Mouse (Mus musculus): ENCODE measurements around the gene Arid3c. TPM values are rescaled to one million over a fixed set of nuclear protein-coding genes. Genes with fewer than 3 reads are reported as not detected.
A peak's percentile ranks its signal among the peaks of the same experiment; 100 is the strongest.

The Arid3c gene
- polyA plus RNA-seq, 1 experiment from 2014 or later: not detected

GRCm38 (mm10) chr4:41741158-41741560 is 10.2 kb upstream of the Arid3c start:
- H3K4me2 ChIP-seq: peak overlapping the region; percentile 90
- peaks cover 17% of the 10 kb centered on the region for H3K4me1 ChIP-seq
- H3K27ac ChIP-seq: peak overlapping the region; percentile 80
- 0 out of 2 replicates have a peak, but pooled peaks cover 10% of the 10 kb centered on the region for H3K36me3 ChIP-seq
- 0% methylated on average over 27 of the region's 27 CpGs for WGBS
- H3K27me3 ChIP-seq: no peaks in the 10 kb centered on the region
- H3K4me3 ChIP-seq: peak overlapping the region; percentile 61
- peak; percentile 96 for ATAC-seq (ENCODE audit: borderline replicate concordance, extremely low read depth, low FRiP score, low TSS enrichment)
- peak overlapping the region; percentile 49 for H3K9ac ChIP-seq
- H3K9me3 ChIP-seq: no peaks in the 10 kb centered on the region

DNA sequence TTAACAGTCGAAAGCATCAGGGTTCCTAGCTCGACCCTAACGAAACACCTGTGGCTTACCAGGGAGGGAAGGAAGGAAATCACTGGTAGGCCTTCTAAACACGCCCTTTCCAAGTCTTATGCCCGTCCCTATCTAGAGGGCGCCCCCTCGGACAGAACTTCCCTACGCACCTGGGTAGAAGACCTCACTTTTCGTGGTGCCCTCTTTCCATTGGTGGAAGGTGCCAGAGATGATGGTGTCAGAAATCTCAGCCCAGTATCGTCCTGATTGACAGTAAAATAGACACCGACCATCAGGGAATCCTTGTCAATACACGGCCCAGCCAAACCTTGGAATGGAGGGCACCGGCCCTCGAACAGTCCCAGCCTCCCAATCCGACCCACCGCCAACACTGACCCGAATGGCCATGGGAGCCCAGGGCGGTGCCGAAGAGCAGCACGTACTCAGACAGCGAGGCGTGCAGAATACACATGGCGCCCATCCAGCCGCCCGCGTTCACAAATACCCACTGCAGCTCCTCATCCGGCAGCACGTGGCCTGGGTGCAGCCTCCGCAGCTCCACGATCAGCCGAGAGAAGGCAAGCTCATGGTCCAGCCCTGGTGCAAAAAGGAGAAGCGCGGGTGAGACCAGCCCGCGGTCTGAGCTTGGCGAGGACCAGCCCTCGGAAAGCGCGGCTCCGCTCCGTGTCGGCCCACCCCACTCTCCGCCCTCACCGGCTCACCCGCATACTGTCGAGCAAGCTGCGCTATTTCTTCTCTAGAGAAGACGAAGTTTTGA is 9.6 kb upstream of the Arid3c start:
- peak overlapping the region; percentile 49 for H3K9ac ChIP-seq
- H3K9me3 ChIP-seq: no peaks in the 10 kb centered on the region
- 0 out of 2 replicates have a peak, but pooled peaks cover 10% of the 10 kb centered on the region for H3K36me3 ChIP-seq
- H3K4me1 ChIP-seq: peaks cover 17% of the 10 kb centered on the region
- H3K4me2 ChIP-seq: peak overlapping the region; percentile 90
- peak; percentile 80 for ATAC-seq (ENCODE audit: borderline replicate concordance, extremely low read depth, low FRiP score, low TSS enrichment)
- peak overlapping the region; percentile 61 for H3K4me3 ChIP-seq
- WGBS: under 1% methylated on average over 48 of the region's 48 CpGs
- H3K27me3 ChIP-seq: no peaks in the 10 kb centered on the region
- peak overlapping the region; percentile 80 for H3K27ac ChIP-seq

- 93% methylated on average over 13 of the region's 13 CpGs for WGBS
- 0 out of 2 replicates have a peak, but pooled peaks cover under 1% of the 10 kb centered on the region for H3K27me3 ChIP-seq
- H3K4me2 ChIP-seq: peak overlapping the region; percentile 90; the same call in 1 of the 2 replicates
- no peak overlapping the region for H3K9ac ChIP-seq
- H3K4me3 ChIP-seq: no peak overlapping the region
- no peak for ATAC-seq (ENCODE audit: borderline replicate concordance, extremely low read depth, low FRiP score, low TSS enrichment)
- peaks cover 17% of the 10 kb centered on the region for H3K4me1 ChIP-seq
- 0 out of 2 replicates have a peak, but pooled peaks cover 10% of the 10 kb centered on the region for H3K36me3 ChIP-seq
- H3K27ac ChIP-seq: no peak overlapping the region
- no peaks in the 10 kb centered on the region for H3K9me3 ChIP-seq
Measured at GRCm38 (mm10) chr4:41739260-41739659, 8.3 kb upstream of the Arid3c start.

DNA sequence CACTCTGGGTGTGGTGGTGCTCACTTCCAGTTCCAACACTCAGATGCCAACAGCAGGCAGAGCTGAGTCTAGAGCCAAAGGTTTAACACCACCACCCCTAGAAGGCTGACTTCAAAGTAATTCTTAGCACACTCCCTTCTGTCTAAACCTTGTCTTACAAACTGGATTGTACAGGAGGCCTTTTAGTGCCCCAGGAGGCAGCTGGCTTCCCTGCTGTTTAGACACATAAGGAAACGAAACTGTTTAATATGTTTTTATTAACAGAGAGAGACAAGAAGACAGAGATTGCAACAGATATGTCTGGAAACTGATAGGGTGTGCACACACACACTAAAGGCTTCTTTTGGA is 7.3 kb upstream of the Arid3c start:
- Histone ChIP-seq H3K4me2 (no peak overlapping the region), H3K27ac (no peak overlapping the region), H3K9me3 (no peaks in the 10 kb centered on the region), H3K4me1 (peaks cover 17% of the 10 kb centered on the region), H3K36me3 (0 out of 2 replicates have a peak, but pooled peaks cover 10% of the 10 kb centered on the region), H3K9ac (no peak overlapping the region), H3K27me3 (peaks cover 10% of the 10 kb centered on the region; the same call in 1 of the 2 replicates), H3K4me3 (no peak overlapping the region)
- WGBS: 55% methylated on average over 1 of the region's 1 CpGs
- no peak for ATAC-seq (ENCODE audit: borderline replicate concordance, extremely low read depth, low FRiP score, low TSS enrichment)

DNA sequence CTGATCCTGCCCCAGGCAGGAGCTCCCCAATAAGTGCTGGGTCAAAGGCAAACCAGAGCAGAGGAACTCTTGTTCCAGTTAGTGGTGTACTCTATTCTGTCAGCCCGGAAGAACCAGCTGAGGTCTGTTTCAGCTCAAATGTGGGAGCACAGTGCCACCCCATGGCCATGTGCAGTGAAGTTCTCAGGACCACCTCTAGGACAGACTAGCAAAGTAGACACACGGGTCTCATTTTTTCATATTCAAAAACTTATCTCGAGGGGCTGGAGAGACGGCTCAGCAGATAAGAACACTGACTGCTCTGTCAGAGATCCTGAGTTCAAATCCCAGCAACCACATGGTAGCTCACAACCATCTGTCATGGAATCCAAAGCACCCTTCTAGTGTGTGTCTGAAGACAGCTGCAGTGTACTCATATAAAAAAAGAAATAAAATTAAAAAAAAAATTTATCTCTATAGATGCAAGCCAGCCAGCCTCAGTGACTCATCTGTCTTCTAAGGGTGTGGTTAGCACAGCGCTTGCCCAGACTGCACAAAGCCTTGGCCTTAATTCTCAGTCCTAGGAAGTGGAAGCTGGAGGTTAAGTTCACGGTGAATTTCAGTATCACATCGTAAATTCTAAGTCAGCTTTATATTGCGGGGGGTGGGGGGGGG is 6.8 kb upstream of the Arid3c start:
- Histone ChIP-seq H3K9me3 (no peaks in the 10 kb centered on the region), H3K36me3 (0 out of 2 replicates have a peak, but pooled peaks cover 10% of the 10 kb centered on the region), H3K9ac (no peak overlapping the region), H3K4me3 (no peak overlapping the region), H3K27me3 (peaks cover 15% of the 10 kb centered on the region), H3K27ac (no peak overlapping the region), H3K4me1 (peaks cover 17% of the 10 kb centered on the region), H3K4me2 (no peak overlapping the region)
- ATAC-seq (ENCODE audit: borderline replicate concordance, extremely low read depth, low FRiP score, low TSS enrichment): no peak
- 34% methylated on average over 8 of the region's 8 CpGs for WGBS

DNA sequence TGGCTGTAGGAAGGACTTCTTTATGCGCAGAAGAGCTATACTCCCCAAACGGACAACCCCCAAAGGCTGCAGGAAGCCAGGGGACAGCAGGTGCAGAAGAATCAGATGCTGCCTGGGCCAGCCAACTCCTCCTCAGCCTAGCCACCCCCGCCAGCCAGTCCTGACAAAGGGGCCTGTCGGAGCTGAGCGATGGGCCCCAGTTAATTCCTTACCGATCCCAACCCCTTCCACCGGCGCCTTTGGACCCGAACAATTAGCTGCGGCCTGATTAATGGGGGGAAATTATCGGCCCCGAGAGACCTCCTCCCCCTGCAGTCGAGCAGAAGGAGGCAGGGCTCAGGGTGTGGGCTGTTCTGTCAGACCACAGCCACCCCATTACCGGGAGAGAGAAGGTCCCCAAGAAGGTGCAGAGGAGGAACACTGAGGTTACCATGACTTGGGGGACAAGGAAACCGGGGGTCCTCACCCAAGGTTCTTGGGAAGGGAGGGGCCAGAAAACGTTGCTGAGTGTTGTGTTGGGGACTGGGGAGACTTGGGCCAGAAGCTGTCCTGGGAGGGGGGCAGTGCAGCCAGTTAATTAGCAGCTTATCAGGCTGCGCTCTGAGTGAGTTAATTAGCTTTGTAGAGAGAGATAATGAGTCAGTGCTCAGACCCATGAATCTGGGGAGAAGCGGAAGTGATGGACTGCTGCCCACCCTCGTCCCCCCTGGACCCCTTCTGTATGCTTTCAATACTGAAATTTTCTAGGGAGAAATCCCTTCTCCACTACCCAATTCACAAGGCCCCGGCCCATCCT is 3.9 kb downstream of the Arid3c start:
- H3K9ac ChIP-seq: no peak overlapping the region
- H3K27me3 ChIP-seq: peaks cover 81% of the 10 kb centered on the region
- WGBS: 17% methylated on average over 20 of the region's 20 CpGs
- no peak overlapping the region for H3K27ac ChIP-seq
- H3K4me1 ChIP-seq: peaks cover 25% of the 10 kb centered on the region
- no peak for ATAC-seq (ENCODE audit: borderline replicate concordance, extremely low read depth, low FRiP score, low TSS enrichment)
- H3K4me3 ChIP-seq: no peak overlapping the region
- H3K9me3 ChIP-seq: no peaks in the 10 kb centered on the region
- no peaks in the 10 kb centered on the region for H3K36me3 ChIP-seq
- H3K4me2 ChIP-seq: no peak overlapping the region

GRCm38 (mm10) chr4:41722918-41723351 is 8.0 kb downstream of the Arid3c start, which contains the start of gene Dctn3:
TSS of gene Dctn3 (minus strand) at chr4:41723170.
- Histone ChIP-seq H3K4me2 (peak within 1 kb of the TSS; percentile 77), H3K4me1 (peaks cover 23% of the 10 kb centered on the region), H3K27me3 (peaks cover 44% of the 10 kb centered on the region), H3K4me3 (peak within 1 kb of the TSS; percentile 70), H3K36me3 (peaks cover 17% of the 10 kb centered on the region), H3K27ac (no peak within 1 kb of the TSS), H3K9ac (peak within 1 kb of the TSS; percentile 76), H3K9me3 (no peaks in the 10 kb centered on the region)
- under 1% methylated on average over 27 of the region's 27 CpGs for WGBS
- ATAC-seq (ENCODE audit: borderline replicate concordance, extremely low read depth, low FRiP score, low TSS enrichment): peak; percentile 95

GRCm38 (mm10) chr4:41716834-41717233 is 14.1 kb downstream of the Arid3c start:
- no peak for ATAC-seq (ENCODE audit: borderline replicate concordance, extremely low read depth, low FRiP score, low TSS enrichment)
- H3K4me2 ChIP-seq: no peak overlapping the region
- H3K36me3 ChIP-seq: peaks cover 29% of the 10 kb centered on the region
- WGBS: 64% methylated on average over 6 of the region's 6 CpGs
- peaks cover 22% of the 10 kb centered on the region for H3K4me1 ChIP-seq
- H3K27me3 ChIP-seq: no peaks in the 10 kb centered on the region
- H3K9ac ChIP-seq: no peak overlapping the region
- H3K27ac ChIP-seq: no peak overlapping the region
- no peaks in the 10 kb centered on the region for H3K9me3 ChIP-seq
- H3K4me3 ChIP-seq: no peak overlapping the region

DNA sequence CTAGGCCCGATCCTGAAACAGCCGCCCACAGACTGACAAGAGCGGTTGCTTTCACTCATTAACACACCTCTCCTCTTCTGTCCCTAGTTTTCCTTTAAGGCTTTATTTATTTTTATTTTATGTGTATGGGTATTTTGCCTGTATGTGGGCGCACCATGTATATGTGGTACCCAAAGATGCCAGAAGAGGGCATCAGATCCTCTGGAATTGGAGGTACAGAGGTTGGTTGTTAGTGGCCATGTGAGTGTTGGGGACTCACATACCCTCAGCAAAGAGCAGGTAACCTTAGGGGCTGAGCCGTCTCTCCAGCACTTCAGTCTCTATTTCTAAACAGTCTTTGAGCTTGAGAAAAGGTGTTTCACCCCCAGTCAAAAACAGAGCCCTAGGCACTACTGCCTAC is 15.3 kb downstream of the Arid3c start:
- H3K4me1 ChIP-seq: peaks cover 23% of the 10 kb centered on the region
- H3K27me3 ChIP-seq: no peaks in the 10 kb centered on the region
- 79% methylated on average over 5 of the region's 5 CpGs for WGBS
- no peak overlapping the region for H3K4me2 ChIP-seq
- no peak overlapping the region for H3K4me3 ChIP-seq
- ATAC-seq (ENCODE audit: borderline replicate concordance, extremely low read depth, low FRiP score, low TSS enrichment): no peak
- H3K9me3 ChIP-seq: no peaks in the 10 kb centered on the region
- H3K36me3 ChIP-seq: peaks cover 29% of the 10 kb centered on the region
- no peak overlapping the region for H3K9ac ChIP-seq
- no peak overlapping the region for H3K27ac ChIP-seq

- H3K36me3 ChIP-seq: peaks cover 29% of the 10 kb centered on the region
- H3K9me3 ChIP-seq: no peaks in the 10 kb centered on the region
- H3K4me3 ChIP-seq: no peak overlapping the region
- no peak for ATAC-seq (ENCODE audit: borderline replicate concordance, extremely low read depth, low FRiP score, low TSS enrichment)
- H3K4me1 ChIP-seq: peaks cover 23% of the 10 kb centered on the region
- no peak overlapping the region for H3K4me2 ChIP-seq
- H3K27ac ChIP-seq: no peak overlapping the region
- no peak overlapping the region for H3K9ac ChIP-seq
- 75% methylated on average over 8 of the region's 8 CpGs for WGBS
- H3K27me3 ChIP-seq: no peaks in the 10 kb centered on the region
Measured at GRCm38 (mm10) chr4:41715082-41715481, 15.9 kb downstream of the Arid3c start.

DNA sequence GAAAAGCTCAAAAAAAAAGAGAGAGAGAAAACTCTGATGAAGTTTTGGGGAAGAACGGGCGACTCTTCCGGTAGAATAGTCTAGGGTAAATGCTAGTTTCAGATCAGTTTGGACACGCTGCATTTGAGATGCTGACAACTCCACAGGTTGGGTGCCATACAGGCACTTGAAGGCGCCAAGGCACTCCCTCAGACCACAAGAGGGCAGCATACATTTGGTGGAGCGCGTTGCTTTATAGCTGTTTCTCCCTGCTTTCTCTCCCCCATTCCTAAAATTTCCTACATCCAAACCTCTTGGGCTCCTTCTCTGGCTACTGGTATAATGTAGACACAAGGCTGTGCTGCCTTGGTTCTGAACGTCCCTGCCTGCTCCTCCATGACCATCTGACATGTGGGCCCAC is 16.7 kb downstream of the Arid3c start:
- H3K36me3 ChIP-seq: peaks cover 25% of the 10 kb centered on the region
- H3K27ac ChIP-seq: no peak overlapping the region
- H3K4me2 ChIP-seq: peak overlapping the region; percentile 95
- peak overlapping the region; percentile 88 for H3K4me3 ChIP-seq
- no peaks in the 10 kb centered on the region for H3K9me3 ChIP-seq
- H3K9ac ChIP-seq: no peak overlapping the region
- WGBS: 14% methylated on average over 8 of the region's 8 CpGs
- ATAC-seq (ENCODE audit: borderline replicate concordance, extremely low read depth, low FRiP score, low TSS enrichment): no peak
- H3K27me3 ChIP-seq: no peaks in the 10 kb centered on the region
- H3K4me1 ChIP-seq: peaks cover 23% of the 10 kb centered on the region
